Mouse (Mus musculus): ENCODE data around the gene Grhl1. TPM values are rescaled to one million over a fixed set of nuclear protein-coding genes. Genes with fewer than 3 reads are reported as not detected.
A peak's percentile ranks its signal among the peaks of the same experiment; 100 is the strongest.
"Not testable (repeated sequence)": the region's sequence is repeated elsewhere in the genome, so short reads cannot be mapped to it uniquely, and the experiment has no call there.

Grhl1 gene
- polyA plus RNA-seq, 1 experiment from 2014 or later, result 0.98 TPM

GRCm38 (mm10) chr12:24615140-24615539 is 43.1 kb downstream of the Grhl1 start:
- in situ Hi-C loops (cut with MboI; ENCODE audit: low pct_unique_long_range_greater_than_20kb), result no loop called here
- no peak for ATAC-seq
- H3K27me3 ChIP-seq, result no peaks in the 10 kb centered on the region
- DNase-seq (ENCODE audit: low read depth, low spot score), result no peak
- POLR2A ChIA-PET, result no interaction called here
- no peak for TF ChIP-seq CTCF (IDR thresholded peaks at IDR 0.05)
- CTCF ChIA-PET, result interaction anchor here (1.1 kb wide), 1 partner anchor 10 kb away, joined by 3 read pairs; no protein-coding TSS in a partner anchor

- POLR2A ChIA-PET, result no interaction called here
- in situ Hi-C loops (cut with MboI; ENCODE audit: low pct_unique_long_range_greater_than_20kb), result no loop called here
Observed at GRCm38 (mm10) chr12:24619436-24619835, 47.4 kb downstream of the Grhl1 start.

GRCm38 (mm10) chr12:24623486-24624251 is 51.6 kb downstream of the Grhl1 start:
- no peak for TF ChIP-seq CTCF (IDR thresholded peaks at IDR 0.05)
- no peaks in the 10 kb centered on the region for H3K27me3 ChIP-seq
- in situ Hi-C loops (cut with MboI; ENCODE audit: low pct_unique_long_range_greater_than_20kb), result no loop called here
- ChIA-PET POLR2A (no interaction called here), CTCF (interaction anchor here (0.8 to 1.9 kb wide), 6 partner anchors 20 to 74 kb away, joined by 3 to 5 read pairs (median 4); no protein-coding TSS in a partner anchor)
- DNase-seq (ENCODE audit: low read depth, low spot score) (no peak), ATAC-seq (peak; percentile 68)

More at GRCm38 (mm10) chr12:24619436-24619835, 47.4 kb downstream of the Grhl1 start:
- no peaks in the 10 kb centered on the region for H3K27me3 ChIP-seq
- ATAC-seq (no peak), DNase-seq (ENCODE audit: low read depth, low spot score) (no peak)
- CTCF ChIA-PET, result no interaction called here
- TF ChIP-seq CTCF (IDR thresholded peaks at IDR 0.05), result no peak

GRCm38 (mm10) chr12:24626401-24626800 is 54.3 kb downstream of the Grhl1 start:
- DNase-seq (ENCODE audit: low read depth, low spot score), result no peak
- in situ Hi-C loops (cut with MboI; ENCODE audit: low pct_unique_long_range_greater_than_20kb), result no loop called here
- ChIA-PET POLR2A (no interaction called here), CTCF (no interaction called here)
- ATAC-seq, result no peak
- TF ChIP-seq CTCF (IDR thresholded peaks at IDR 0.05), result no peak
- H3K27me3 ChIP-seq, result no peaks in the 10 kb centered on the region

GRCm38 (mm10) chr12:24627215-24627614 is 55.1 kb downstream of the Grhl1 start:
- ATAC-seq, result no peak
- DNase-seq (ENCODE audit: low read depth, low spot score), result no peak
- ChIA-PET POLR2A (no interaction called here), CTCF (interaction anchor here (0.6 to 0.7 kb wide), 2 partner anchors 30 to 34 kb away, joined by 3 read pairs; no protein-coding TSS in a partner anchor)
- TF ChIP-seq CTCF (IDR thresholded peaks at IDR 0.05), result no peak
- in situ Hi-C loops (cut with MboI; ENCODE audit: low pct_unique_long_range_greater_than_20kb), result no loop called here
- no peaks in the 10 kb centered on the region for H3K27me3 ChIP-seq

- DNase-seq (ENCODE audit: low read depth, low spot score) (no peak), ATAC-seq (peak; percentile 80)
- ChIA-PET CTCF (interaction anchor here (0.6 to 2.0 kb wide), 5 partner anchors 10 to 67 kb away, joined by 3 to 8 read pairs (median 6); no protein-coding TSS in a partner anchor), POLR2A (no interaction called here)
- H3K27me3 ChIP-seq, result no peaks in the 10 kb centered on the region
- in situ Hi-C loops (cut with MboI; ENCODE audit: low pct_unique_long_range_greater_than_20kb), result no loop called here
- TF ChIP-seq CTCF (IDR thresholded peaks at IDR 0.05), result peak; percentile 60
Observed at GRCm38 (mm10) chr12:24630220-24630619, 58.1 kb downstream of the Grhl1 start.

- ATAC-seq, result no peak
- TF ChIP-seq CTCF (IDR thresholded peaks at IDR 0.05), result no peak
- DNase-seq (ENCODE audit: low read depth, low spot score), result no peak
- ChIA-PET CTCF (interaction anchor here (1.0 kb wide), 1 partner anchor 24 kb away, joined by 3 read pairs; no protein-coding TSS in a partner anchor), POLR2A (no interaction called here)
- no peaks in the 10 kb centered on the region for H3K27me3 ChIP-seq
- in situ Hi-C loops (cut with MboI; ENCODE audit: low pct_unique_long_range_greater_than_20kb), result no loop called here
Observed at GRCm38 (mm10) chr12:24632404-24632803, 60.3 kb downstream of the Grhl1 start.

GRCm38 (mm10) chr12:24633753-24634191 is 61.7 kb downstream of the Grhl1 start:
- no peak for DNase-seq (ENCODE audit: low read depth, low spot score)
- in situ Hi-C loops (cut with MboI; ENCODE audit: low pct_unique_long_range_greater_than_20kb), result no loop called here
- ChIA-PET POLR2A (no interaction called here), CTCF (interaction anchor here (1.0 kb wide), 1 partner anchor 31 kb away, joined by 3 read pairs; no protein-coding TSS in a partner anchor)
- TF ChIP-seq CTCF (IDR thresholded peaks at IDR 0.05), result no peak
- no peak for ATAC-seq
- no peaks in the 10 kb centered on the region for H3K27me3 ChIP-seq

GRCm38 (mm10) chr12:24634212-24634611 is 62.1 kb downstream of the Grhl1 start:
- ChIA-PET POLR2A (no interaction called here), CTCF (interaction anchor here (0.7 to 1.0 kb wide), 2 partner anchors 20 to 31 kb away, joined by 3 read pairs; no protein-coding TSS in a partner anchor)
- no peak for ATAC-seq
- in situ Hi-C loops (cut with MboI; ENCODE audit: low pct_unique_long_range_greater_than_20kb), result no loop called here
- TF ChIP-seq CTCF (IDR thresholded peaks at IDR 0.05), result no peak
- DNase-seq (ENCODE audit: low read depth, low spot score), result no peak
- no peaks in the 10 kb centered on the region for H3K27me3 ChIP-seq

GRCm38 (mm10) chr12:24634648-24635047 is 62.6 kb downstream of the Grhl1 start:
- POLR2A ChIA-PET, result no interaction called here
- CTCF ChIA-PET, result interaction anchor here (0.7 to 1.0 kb wide), 2 partner anchors 19 to 31 kb away, joined by 3 read pairs; no protein-coding TSS in a partner anchor
- TF ChIP-seq CTCF (IDR thresholded peaks at IDR 0.05), result no peak
- in situ Hi-C loops (cut with MboI; ENCODE audit: low pct_unique_long_range_greater_than_20kb), result no loop called here
- no peak for ATAC-seq
- H3K27me3 ChIP-seq, result no peaks in the 10 kb centered on the region
- DNase-seq (ENCODE audit: low read depth, low spot score), result no peak

- DNase-seq (ENCODE audit: low read depth, low spot score); H3K27me3 ChIP-seq; POLR2A ChIA-PET; in situ Hi-C loops (cut with MboI; ENCODE audit: low pct_unique_long_range_greater_than_20kb); CTCF ChIA-PET; ATAC-seq: not testable (repeated sequence)
Observed at GRCm38 (mm10) chr12:24638787-24639186, 66.7 kb downstream of the Grhl1 start.
